Mouse (Mus musculus): ENCODE results near the gene Rbpj.
"Not testable (repeated sequence)": the region's sequence is repeated elsewhere in the genome, so short reads cannot be mapped to it uniquely, and the experiment has no call there.

DNA sequence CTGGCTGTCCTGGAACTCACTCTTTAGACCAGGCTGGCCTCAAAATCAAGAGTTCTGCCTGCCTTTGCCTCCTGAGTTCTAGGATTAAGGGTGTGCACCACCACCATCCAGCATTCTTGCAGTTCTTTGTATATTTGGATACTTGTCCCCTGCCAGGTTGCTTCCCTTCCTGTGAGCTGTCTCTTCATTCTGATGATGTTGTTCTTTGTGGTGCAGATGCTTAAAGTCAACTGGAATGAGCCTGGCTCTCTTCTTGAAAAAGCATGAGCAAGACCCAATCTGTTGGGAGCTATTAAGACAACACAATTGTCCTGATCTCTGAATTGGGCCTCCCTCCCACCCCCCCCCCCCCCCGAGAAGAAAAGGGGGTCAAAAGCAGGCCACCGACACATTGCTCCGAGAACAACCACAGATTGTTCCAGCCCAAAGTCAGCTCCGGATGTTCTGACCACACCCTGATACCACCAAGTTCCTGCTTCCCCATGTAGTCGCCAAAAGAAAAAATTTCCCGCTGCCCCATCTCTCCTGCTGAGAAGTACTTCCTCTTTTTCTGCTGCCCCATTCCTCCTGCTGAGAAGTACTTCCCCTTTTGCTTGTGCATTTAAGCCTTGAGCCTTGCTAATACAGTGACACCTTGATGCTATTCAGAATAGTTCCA lies 207.7 kb downstream of the Rbpj start:
- TF ChIP-seq CTCF (IDR thresholded peaks at IDR 0.05; ENCODE audit: low read depth, low read length); POLR2A (IDR thresholded peaks at IDR 0.05; ENCODE audit: extremely low read depth, insufficient read depth, low read length): not testable (repeated sequence)

Measured in liver, adult 2 months (tissue).